Mouse (Mus musculus): Measurements from ENCODE around the gene Sox4. TPM values are rescaled to one million over a fixed set of nuclear protein-coding genes. Genes with fewer than 3 reads are reported as not detected.

Sox4 gene
- polyA plus RNA-seq (2015; fragmentation: Nextera tagmentation; extraction: Ambion mirVana), result 16.4 and 21.3 TPM in 2 replicates

GRCm38 (mm10) chr13:28953581-28953991, at the start of gene Sox4:
Gene Sox4, minus strand, starts transcription at chr13:28953713.

Measured in skeletal muscle tissue, postnatal 0 days (tissue).